Mouse (Mus musculus) midbrain, postnatal 0 days (tissue): ENCODE measurements around the gene Cdh18. TPM values are rescaled to one million over a fixed set of nuclear protein-coding genes. Genes with fewer than 3 reads are reported as not detected.

ENCODE experiments used
- ATAC-seq: fragments of 200-750 bp; cut with Nextera tagmentation; 2 replicates; pipeline ENCODE4 v1.8.0; 2017; ENCODE audit warnings: moderate number of reproducible peaks, mild to moderate bottlenecking, moderate TSS enrichment, moderate library complexity; ENCODE audit not compliant: low FRiP score
- DNase-seq: peaks from one replicate; pipeline ENCODE4 v3.0.0-alpha.2; 2015; ENCODE audit warnings: low spot score
- H3K27ac ChIP-seq: fragments of 300-500 bp; sonication (generic); 2 replicates; pipeline ENCODE4 v1.5.1; 2014; ENCODE audit warnings: low read depth, mild to moderate bottlenecking, low read length, mixed read lengths
- H3K27me3 ChIP-seq: fragments of 300-500 bp; sonication (generic); 2 replicates; pipeline ENCODE4 v1.6.1; 2014; ENCODE audit warnings: low read length, control low read depth, mixed read lengths; ENCODE audit not compliant: insufficient read depth
- H3K36me3 ChIP-seq: fragments of 300-500 bp; sonication (generic); 2 replicates; pipeline ENCODE4 v1.6.1; 2014; ENCODE audit warnings: low read length, control low read depth, mixed read lengths; ENCODE audit not compliant: insufficient read depth
- H3K4me1 ChIP-seq: fragments of 300-500 bp; sonication (generic); 2 replicates; pipeline ENCODE4 v1.6.1; 2014; ENCODE audit warnings: mild to moderate bottlenecking, control low read depth, antibody characterized with exemption, low read length, mixed read lengths; ENCODE audit not compliant: insufficient read depth
- H3K4me2 ChIP-seq: fragments of 300-500 bp; sonication (generic); 2 replicates; pipeline ENCODE4 v1.6.1; 2014; ENCODE audit warnings: low read depth, mild to moderate bottlenecking, low read length, mixed read lengths; ENCODE audit not compliant: poor library complexity, severe bottlenecking
- H3K4me3 ChIP-seq: fragments of 300-500 bp; sonication (generic); 2 replicates; pipeline ENCODE4 v1.5.1; 2014; ENCODE audit warnings: low read depth, mild to moderate bottlenecking, low read length, moderate library complexity
- H3K9ac ChIP-seq: fragments of 300-500 bp; sonication (generic); replicated peaks from 2 replicates; pipeline ENCODE4 v1.6.1; 2014; ENCODE audit warnings: mild to moderate bottlenecking, low read length, moderate library complexity, mixed read lengths; ENCODE audit not compliant: poor library complexity, severe bottlenecking
- H3K9me3 ChIP-seq: fragments of 300-500 bp; sonication (generic); 2 replicates; pipeline ENCODE4 v1.6.1; 2016; ENCODE audit warnings: low read length, control low read depth
- CTCF ChIP-seq: IDR thresholded peaks from 2 replicates; pipeline ENCODE4 v1.5.1; 2016; ENCODE audit warnings: antibody characterized with exemption, mild to moderate bottlenecking
- WGBS: fragments of 180-500 bp; shearing (Covaris S2); extraction: QIAGEN DNeasy Blood & Tissue Kit; methylation state at CpG from one replicate; pipeline ENCODE4 v1.1.7; 2014; 5-methylcytosine and 5-hydroxymethylcytosine counted together
- polyA plus RNA-seq: library from polyadenylated mRNA; unstranded; fragments of >200 nt; fragmentation: Nextera tagmentation; extraction: Ambion mirVana; gene quantifications from 2 replicates; pipeline ENCODE4 v1.2.1, GENCODE M21; 2015
- total RNA-seq: library from RNA; depleted of rRNA; stranded (reverse); fragments of >200 nt; gene quantifications from 2 replicates; pipeline ENCODE4 v1.2.3, GENCODE M21; 2014; rRNA removed

The Cdh18 gene
- total RNA-seq, result 52.8 and 55.6 TPM in 2 replicates
- polyA plus RNA-seq, result 10.0 and 11.6 TPM in 2 replicates

GRCm38 (mm10) chr15:22548711-22549271 is at the start of gene Cdh18:
TSS of gene Cdh18 (plus strand) at chr15:22549022.
- H3K27me3 ChIP-seq, result no peaks in the 10 kb centered on the region
- TF ChIP-seq CTCF, result no peak
- peak within 1 kb of the TSS; percentile 29 for H3K4me3 ChIP-seq
- no peaks in the 10 kb centered on the region for H3K4me1 ChIP-seq
- H3K9ac ChIP-seq, result peak within 1 kb of the TSS; percentile 36; the same call in 1 of the 2 replicates
- H3K27ac ChIP-seq, result peak within 1 kb of the TSS; percentile 55; the same call in 1 of the 2 replicates
- ATAC-seq, result no peak
- peak; percentile 36 for DNase-seq
- no peaks in the 10 kb centered on the region for H3K9me3 ChIP-seq
- WGBS, result 26% methylated on average over 5 of the region's 5 CpGs
- H3K36me3 ChIP-seq, result no peaks in the 10 kb centered on the region
- peak within 1 kb of the TSS; percentile 37 for H3K4me2 ChIP-seq

GRCm38 (mm10) chr15:22511271-22511670 is 37.6 kb upstream of the Cdh18 start:
- H3K4me2 ChIP-seq, result no peak overlapping the region
- H3K4me1 ChIP-seq, result no peaks in the 10 kb centered on the region
- no peak overlapping the region for H3K9ac ChIP-seq
- DNase-seq, result no peak
- no peak overlapping the region for H3K27ac ChIP-seq
- no peak for TF ChIP-seq CTCF
- no peak overlapping the region for H3K4me3 ChIP-seq
- no peaks in the 10 kb centered on the region for H3K36me3 ChIP-seq
- no peaks in the 10 kb centered on the region for H3K9me3 ChIP-seq
- ATAC-seq, result no peak
- no peaks in the 10 kb centered on the region for H3K27me3 ChIP-seq

GRCm38 (mm10) chr15:22535828-22536227 is 13.0 kb upstream of the Cdh18 start:
- no peak for DNase-seq
- H3K27me3 ChIP-seq, result no peaks in the 10 kb centered on the region
- no peaks in the 10 kb centered on the region for H3K36me3 ChIP-seq
- no peak for TF ChIP-seq CTCF
- no peaks in the 10 kb centered on the region for H3K4me1 ChIP-seq
- no peak overlapping the region for H3K9ac ChIP-seq
- H3K4me2 ChIP-seq, result no peak overlapping the region
- no peak overlapping the region for H3K27ac ChIP-seq
- WGBS, result 55% methylated on average over 2 of the region's 2 CpGs
- H3K4me3 ChIP-seq, result no peak overlapping the region
- no peak for ATAC-seq
- no peaks in the 10 kb centered on the region for H3K9me3 ChIP-seq

- ATAC-seq, result no peak
- 11% methylated on average over 4 of the region's 4 CpGs for WGBS
- TF ChIP-seq CTCF, result no peak
- no peaks in the 10 kb centered on the region for H3K4me1 ChIP-seq
- no peak overlapping the region for H3K9ac ChIP-seq
- H3K4me3 ChIP-seq, result no peak overlapping the region
- no peaks in the 10 kb centered on the region for H3K27me3 ChIP-seq
- no peak overlapping the region for H3K4me2 ChIP-seq
- DNase-seq, result no peak
- no peaks in the 10 kb centered on the region for H3K9me3 ChIP-seq
- H3K36me3 ChIP-seq, result no peaks in the 10 kb centered on the region
- H3K27ac ChIP-seq, result no peak overlapping the region
Observed at GRCm38 (mm10) chr15:22577974-22578616, 29.3 kb downstream of the Cdh18 start.

GRCm38 (mm10) chr15:22578617-22578990 is 29.8 kb downstream of the Cdh18 start:
- TF ChIP-seq CTCF, result no peak
- 39% methylated on average over 3 of the region's 3 CpGs for WGBS
- H3K4me1 ChIP-seq, result no peaks in the 10 kb centered on the region
- ATAC-seq, result no peak
- no peak overlapping the region for H3K27ac ChIP-seq
- no peaks in the 10 kb centered on the region for H3K36me3 ChIP-seq
- no peak overlapping the region for H3K4me3 ChIP-seq
- no peak for DNase-seq
- no peak overlapping the region for H3K4me2 ChIP-seq
- no peaks in the 10 kb centered on the region for H3K9me3 ChIP-seq
- no peak overlapping the region for H3K9ac ChIP-seq
- H3K27me3 ChIP-seq, result no peaks in the 10 kb centered on the region

- ATAC-seq, result no peak
- no peak for TF ChIP-seq CTCF
- Histone ChIP-seq H3K4me2 (no peak overlapping the region), H3K36me3 (no peaks in the 10 kb centered on the region), H3K27ac (no peak overlapping the region), H3K4me1 (no peaks in the 10 kb centered on the region), H3K4me3 (no peak overlapping the region), H3K9ac (no peak overlapping the region), H3K27me3 (no peaks in the 10 kb centered on the region), H3K9me3 (no peaks in the 10 kb centered on the region)
- 88% methylated on average over 1 of the region's 1 CpGs for WGBS
- peak; percentile 50 for DNase-seq
Observed at GRCm38 (mm10) chr15:22584667-22585066, 35.8 kb downstream of the Cdh18 start.
